Mouse (Mus musculus) kidney, adult 2 months (tissue): ENCODE data around the gene Csrp2. TPM values are rescaled to one million over a fixed set of nuclear protein-coding genes. Genes with fewer than 3 reads are reported as not detected.

Experiments used
- DNase-seq: peaks from one replicate; pipeline ENCODE4 v3.0.0; 2021
- H3K27ac ChIP-seq: fragments of 200-500 bp; 2 replicates; pipeline ENCODE4 v1.5.1; 2012; ENCODE audit warnings: low read depth, low read length, control low read depth, inconsistent platforms; ENCODE audit not compliant: insufficient read depth
- H3K27me3 ChIP-seq: fragments of 200-500 bp; replicated peaks from 2 replicates; pipeline ENCODE4 v1.6.1; 2012; ENCODE audit warnings: mild to moderate bottlenecking, moderate library complexity, low read length, inconsistent platforms; ENCODE audit not compliant: control insufficient read depth, insufficient read depth
- H3K36me3 ChIP-seq: fragments of 200-500 bp; 2 replicates; pipeline ENCODE4 v1.6.1; 2012; ENCODE audit warnings: mild to moderate bottlenecking, moderate library complexity, low read length, inconsistent platforms; ENCODE audit not compliant: control insufficient read depth, insufficient read depth
- H3K4me1 ChIP-seq: fragments of 200-500 bp; 2 replicates; pipeline ENCODE4 v1.6.1; 2011; ENCODE audit warnings: low read length; ENCODE audit not compliant: control insufficient read depth, insufficient read depth
- H3K4me3 ChIP-seq: fragments of 200-500 bp; 2 replicates; pipeline ENCODE4 v1.5.1; 2011; ENCODE audit warnings: mild to moderate bottlenecking, low read depth, low read length, control low read depth; ENCODE audit not compliant: insufficient read depth
- CTCF ChIP-seq: fragments of 200-500 bp; conservative IDR thresholded peaks from 2 replicates; pipeline ENCODE4 v1.5.1; 2011; ENCODE audit warnings: low read depth, mild to moderate bottlenecking, control low read depth, low read length, moderate library complexity, mixed read lengths; ENCODE audit not compliant: insufficient read depth, insufficient read length
- POLR2A ChIP-seq: fragments of 200-500 bp; IDR thresholded peaks from one replicate; pipeline ENCODE4 v1.6.1; 2011; ENCODE audit warnings: low read depth, low read length, control low read depth
- WGBS: fragments of 180-500 bp; shearing (Covaris S2); methylation state at CpG from one replicate; pipeline ENCODE4 v1.1.7; 2018; 5-methylcytosine and 5-hydroxymethylcytosine counted together
- polyA plus RNA-seq: library from polyadenylated mRNA; depleted of rRNA; stranded (reverse); fragments of >200 nt; gene quantifications from 2 replicates; pipeline ENCODE4 v1.2.3, GENCODE M21; 2012; rRNA removed

Gene Csrp2
- polyA plus RNA-seq, result 174 and 193 TPM in 2 replicates

GRCm38 (mm10) chr10:110919531-110920343 lies at the start of gene Csrp2:
TSS of gene Csrp2 (plus strand) at chr10:110919789.
- peak; percentile 96 for DNase-seq
- peak; percentile 95 for TF ChIP-seq POLR2A
- no peak for TF ChIP-seq CTCF
- WGBS, result 1% methylated on average over 65 of the region's 67 CpGs
- Histone ChIP-seq H3K4me3 (peak within 1 kb of the TSS; percentile 85), H3K36me3 (no peaks in the 10 kb centered on the region), H3K4me1 (peaks cover 12% of the 10 kb centered on the region), H3K27me3 (no peaks in the 10 kb centered on the region), H3K27ac (peak within 1 kb of the TSS; percentile 72)

- Histone ChIP-seq H3K36me3 (no peaks in the 10 kb centered on the region), H3K27me3 (no peaks in the 10 kb centered on the region), H3K4me1 (peaks cover 7% of the 10 kb centered on the region), H3K27ac (no peak overlapping the region), H3K4me3 (no peak overlapping the region)
- TF ChIP-seq CTCF, result no peak
- no peak for TF ChIP-seq POLR2A
- 86% methylated on average over 8 of the region's 8 CpGs for WGBS
- DNase-seq, result no peak
Measured at GRCm38 (mm10) chr10:110874853-110875252, 44.7 kb upstream of the Csrp2 start.

- no peak overlapping the region for H3K27ac ChIP-seq
- no peak overlapping the region for H3K4me3 ChIP-seq
- TF ChIP-seq CTCF, result no peak
- no peaks in the 10 kb centered on the region for H3K36me3 ChIP-seq
- DNase-seq, result no peak
- no peaks in the 10 kb centered on the region for H3K27me3 ChIP-seq
- WGBS, result 94% methylated on average over 3 of the region's 3 CpGs
- H3K4me1 ChIP-seq, result peaks cover 9% of the 10 kb centered on the region
Measured at GRCm38 (mm10) chr10:110876956-110877355, 42.6 kb upstream of the Csrp2 start.

- Histone ChIP-seq H3K27ac (no peak overlapping the region), H3K4me3 (no peak overlapping the region)
- 75% methylated on average over 8 of the region's 8 CpGs for WGBS
Measured at GRCm38 (mm10) chr10:110877851-110878250, 41.7 kb upstream of the Csrp2 start.

GRCm38 (mm10) chr10:110878641-110879040 lies 40.9 kb upstream of the Csrp2 start:
- H3K27ac ChIP-seq, result no peak overlapping the region
- DNase-seq, result peak; percentile 19
- WGBS, result 41% methylated on average over 5 of the region's 5 CpGs
- TF ChIP-seq CTCF (no peak), POLR2A (no peak)
- H3K36me3 ChIP-seq, result no peaks in the 10 kb centered on the region
- H3K27me3 ChIP-seq, result no peaks in the 10 kb centered on the region
- no peak overlapping the region for H3K4me3 ChIP-seq
- peaks cover 9% of the 10 kb centered on the region for H3K4me1 ChIP-seq

More at GRCm38 (mm10) chr10:110877851-110878250, 41.7 kb upstream of the Csrp2 start:
- no peaks in the 10 kb centered on the region for H3K36me3 ChIP-seq
- H3K4me1 ChIP-seq, result peaks cover 9% of the 10 kb centered on the region
- no peaks in the 10 kb centered on the region for H3K27me3 ChIP-seq
- no peak for DNase-seq
- TF ChIP-seq CTCF (no peak), POLR2A (no peak)

- DNase-seq, result peak; percentile 39
- no peak overlapping the region for H3K4me3 ChIP-seq
- no peaks in the 10 kb centered on the region for H3K36me3 ChIP-seq
- TF ChIP-seq CTCF (no peak), POLR2A (no peak)
- no peaks in the 10 kb centered on the region for H3K27me3 ChIP-seq
- H3K27ac ChIP-seq, result no peak overlapping the region
- peaks cover 9% of the 10 kb centered on the region for H3K4me1 ChIP-seq
- 23% methylated on average over 7 of the region's 7 CpGs for WGBS
Measured at GRCm38 (mm10) chr10:110879426-110880066, 40.0 kb upstream of the Csrp2 start.

- no peaks in the 10 kb centered on the region for H3K36me3 ChIP-seq
- DNase-seq, result no peak
- no peak overlapping the region for H3K4me3 ChIP-seq
- no peak overlapping the region for H3K27ac ChIP-seq
- 90% methylated on average over 7 of the region's 7 CpGs for WGBS
- H3K27me3 ChIP-seq, result no peaks in the 10 kb centered on the region
- TF ChIP-seq CTCF, result no peak
- no peak for TF ChIP-seq POLR2A
- H3K4me1 ChIP-seq, result peaks cover 9% of the 10 kb centered on the region
Measured at GRCm38 (mm10) chr10:110881346-110881745, 38.2 kb upstream of the Csrp2 start.
